Mouse (Mus musculus): ENCODE results near the gene Zbtb20.

- no peak for TF ChIP-seq CTCF (IDR thresholded peaks at IDR 0.05)
- TF ChIP-seq EP300 (IDR thresholded peaks at IDR 0.05; ENCODE audit: insufficient read depth, low read depth, low read length) = no peak
- no peak for TF ChIP-seq POLR2A (IDR thresholded peaks at IDR 0.05; ENCODE audit: insufficient read depth, low read depth, low read length)
Measured at GRCm38 (mm10) chr16:43502339-43503009, 626.8 kb downstream of the Zbtb20 start.

Measured in heart, adult 2 months (tissue).